Mouse (Mus musculus) heart, postnatal 0 days (tissue): ENCODE data around the gene Sdf2.

ENCODE experiments used
- CTCF ChIP-seq: IDR thresholded peaks from 2 replicates; pipeline ENCODE4 v1.5.1; 2016; ENCODE audit warnings: antibody characterized with exemption, control low read depth, low read depth
- EP300 ChIP-seq: IDR thresholded peaks from 2 replicates; pipeline ENCODE4 v1.6.1; 2016; ENCODE audit warnings: antibody characterized with exemption, low read depth

DNA sequence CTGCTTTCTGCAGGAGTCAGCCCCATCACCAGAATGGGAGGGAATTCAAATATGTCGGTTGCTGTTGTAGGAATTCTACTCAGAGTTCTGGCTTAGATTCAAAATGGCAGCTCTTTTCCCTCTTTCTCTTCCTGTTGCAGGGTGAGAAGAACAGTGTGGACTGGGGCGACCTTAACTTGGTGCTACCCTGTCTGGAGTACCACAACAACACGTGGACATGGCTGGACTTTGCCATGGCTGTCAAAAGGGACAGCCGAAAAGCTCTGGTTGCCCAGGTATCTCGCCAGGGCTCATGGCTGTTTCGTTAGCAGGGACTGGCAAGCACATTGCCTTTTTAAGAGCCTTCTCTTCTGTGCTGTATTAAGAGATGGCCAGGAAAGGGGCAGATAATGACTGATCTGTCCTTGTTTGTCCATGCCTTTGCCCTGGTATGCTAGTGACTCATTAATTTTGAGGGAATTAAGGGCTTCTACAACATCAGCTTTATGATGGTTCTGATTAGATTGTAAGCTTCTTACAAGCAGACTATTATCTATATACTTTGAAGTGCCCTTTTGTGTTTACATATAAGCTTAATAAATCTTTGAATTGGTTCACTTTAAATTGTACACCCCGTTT, 43.7 kb downstream of the Sdf2 start:
- TF ChIP-seq CTCF (no peak), EP300 (no peak)
